Mouse (Mus musculus): ENCODE data around the gene Mpzl1.

The Mpzl1 gene

DNA sequence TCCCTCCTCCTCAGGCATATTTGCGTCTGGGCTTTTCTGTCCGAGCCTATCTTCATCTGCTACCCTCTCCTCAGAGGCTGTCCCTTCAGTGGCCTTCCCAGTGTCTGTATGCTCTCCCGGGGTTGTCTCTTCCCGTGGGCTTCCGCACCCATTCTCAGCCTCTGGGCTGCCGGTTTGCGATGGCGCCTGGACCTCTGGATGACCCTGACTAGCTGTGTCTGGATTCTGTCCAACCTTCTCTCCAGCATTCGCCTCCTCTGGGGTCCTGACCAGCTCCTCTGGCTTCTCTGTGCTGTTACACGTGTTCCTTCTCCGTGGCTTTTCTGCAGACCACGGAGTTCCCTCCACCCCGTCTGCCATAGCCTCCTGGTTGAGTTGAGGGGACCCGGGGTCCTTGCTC, 21.1 kb upstream of the Mpzl1 start:
- DNase-seq (ENCODE audit: low spot score in 2 of 2): no peak

DNA sequence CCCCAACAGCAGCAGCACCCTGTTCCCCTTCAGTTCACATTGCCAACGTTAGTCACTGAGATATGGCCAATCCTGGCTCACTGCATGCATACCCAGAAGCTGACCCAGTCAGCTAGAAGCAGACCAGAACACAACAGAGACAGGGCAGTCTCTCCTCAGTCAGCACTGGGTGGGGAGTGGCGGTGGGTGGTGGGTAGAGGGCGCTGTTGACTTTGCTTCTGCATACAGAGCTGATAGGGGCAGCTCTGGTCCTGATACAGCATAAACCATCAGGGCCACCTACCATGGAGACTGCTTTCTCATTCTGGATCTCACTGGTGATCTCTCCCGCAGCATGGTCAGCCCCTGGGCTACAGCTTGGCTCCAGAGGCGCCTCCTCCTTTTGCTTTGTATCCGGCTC, 20.7 kb upstream of the Mpzl1 start:
- no peak for DNase-seq (ENCODE audit: low spot score in 2 of 2)

DNA sequence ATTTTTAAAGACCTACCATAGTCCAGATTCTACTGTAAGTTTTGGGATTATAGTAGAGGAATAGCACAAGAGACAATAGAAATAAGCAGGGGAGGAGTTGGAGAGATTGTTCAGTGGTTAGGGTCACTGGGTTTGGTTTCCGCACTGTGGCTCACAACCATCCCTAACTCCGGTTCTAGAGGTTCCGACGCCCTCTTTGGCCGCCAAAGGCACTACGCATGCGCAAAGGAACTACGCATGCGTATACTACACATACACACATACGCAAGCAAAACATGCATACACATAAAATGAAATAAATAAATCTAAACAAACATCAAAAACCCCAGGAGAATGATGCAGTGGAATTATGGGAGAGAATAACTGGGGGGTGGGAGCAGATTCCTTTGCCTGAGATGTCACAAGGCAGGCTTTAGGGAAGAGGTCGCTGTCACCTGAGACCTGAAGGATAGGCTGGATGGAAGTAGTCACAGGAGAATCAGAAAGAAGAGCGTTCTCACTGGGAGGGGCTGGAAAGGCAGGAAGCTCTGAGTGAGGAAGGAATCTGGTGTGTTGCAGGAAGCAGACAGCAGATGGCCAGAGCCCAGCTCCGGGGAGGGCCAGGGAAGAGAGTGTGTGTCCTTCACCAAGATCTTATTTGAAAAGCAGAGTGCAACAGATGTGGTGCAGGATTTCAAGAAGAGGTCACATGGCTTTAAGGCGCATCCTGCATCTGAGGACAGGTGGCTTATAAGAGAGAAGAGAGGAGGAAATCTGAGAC, 19.0 kb upstream of the Mpzl1 start:
- no peak for DNase-seq (ENCODE audit: low spot score in 2 of 2)

DNA sequence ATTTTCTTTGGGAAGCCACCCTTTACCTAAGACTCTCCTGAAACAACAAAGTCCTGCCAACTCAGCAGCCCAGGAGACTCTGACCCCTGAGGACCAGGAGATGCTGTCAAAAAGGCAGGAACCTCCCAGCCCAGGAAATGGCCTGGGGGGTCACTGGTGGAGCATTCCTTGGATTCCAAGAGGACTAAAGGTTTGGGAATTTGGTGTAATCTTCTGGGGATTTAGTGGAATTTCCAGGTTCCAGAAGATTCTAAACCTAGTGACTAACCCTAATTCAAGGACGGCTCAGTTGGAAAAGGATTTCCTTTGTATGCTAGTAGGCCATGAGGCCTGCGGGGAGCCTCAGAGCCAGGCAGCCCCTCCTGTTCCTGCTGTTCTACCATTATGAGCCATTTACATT, 18.2 kb upstream of the Mpzl1 start:
- no peak for DNase-seq (ENCODE audit: low spot score in 2 of 2)

DNA sequence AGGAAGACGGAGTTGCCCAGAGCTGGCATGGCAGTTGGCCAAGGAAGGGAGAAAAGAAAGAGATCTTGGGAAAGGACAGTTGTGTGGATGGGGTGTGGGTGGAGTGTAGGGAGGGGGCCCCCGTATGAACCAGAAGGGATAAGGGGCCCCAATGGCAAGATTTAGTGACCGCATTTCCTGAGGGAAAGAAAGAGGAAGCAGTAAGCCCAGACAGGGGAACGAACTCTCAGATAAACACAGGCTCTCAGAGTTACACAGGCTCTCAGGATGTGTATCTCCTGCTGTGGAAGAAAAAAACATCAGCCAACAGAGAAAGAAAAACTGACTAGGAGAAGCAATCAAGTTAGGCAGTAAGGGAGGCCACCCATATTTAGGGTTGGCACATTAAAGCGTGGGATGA, 16.8 kb upstream of the Mpzl1 start:
- no peak for DNase-seq (ENCODE audit: low spot score in 2 of 2)

DNA sequence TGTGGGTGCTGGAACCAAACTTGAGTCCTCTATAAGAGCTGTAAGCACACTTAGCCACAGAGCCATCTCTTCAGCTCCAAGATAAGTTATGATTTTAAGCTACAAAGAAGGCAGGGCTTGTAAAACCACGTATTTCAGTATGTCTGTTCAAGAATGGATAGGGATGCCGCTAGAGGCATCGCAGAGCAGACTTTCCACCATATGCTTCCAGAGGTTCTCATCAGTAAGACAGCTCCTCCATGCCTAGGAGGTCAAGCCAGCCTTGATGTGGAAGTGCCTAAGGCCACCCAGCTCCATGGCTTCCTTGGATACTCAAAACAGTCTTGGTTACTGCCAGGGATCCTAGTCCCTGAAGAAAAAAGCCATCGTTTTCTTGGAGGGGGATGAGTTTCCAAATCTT, 10.8 kb upstream of the Mpzl1 start:
- no peak for DNase-seq (ENCODE audit: low spot score in 2 of 2)

DNA sequence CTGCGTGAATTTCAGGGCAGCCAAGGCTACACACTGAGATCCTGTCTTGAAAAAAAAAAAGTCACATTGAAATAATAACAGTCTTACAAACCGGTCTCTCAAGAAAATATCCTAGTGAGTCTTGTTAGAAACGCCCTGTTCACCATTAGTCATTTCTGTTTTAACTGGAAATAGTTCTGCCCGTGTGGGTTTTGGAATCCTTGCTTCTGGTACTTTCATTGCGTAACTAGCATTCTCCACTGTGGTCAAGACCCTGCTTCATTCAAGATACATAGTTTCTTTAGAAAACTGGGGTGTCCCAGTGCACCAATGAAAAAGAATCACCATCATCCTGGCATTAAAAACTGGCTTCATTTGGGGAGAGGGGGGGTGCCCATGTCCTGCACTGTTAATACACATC, 9.4 kb upstream of the Mpzl1 start:
- no peak for DNase-seq (ENCODE audit: low spot score in 2 of 2)

DNA sequence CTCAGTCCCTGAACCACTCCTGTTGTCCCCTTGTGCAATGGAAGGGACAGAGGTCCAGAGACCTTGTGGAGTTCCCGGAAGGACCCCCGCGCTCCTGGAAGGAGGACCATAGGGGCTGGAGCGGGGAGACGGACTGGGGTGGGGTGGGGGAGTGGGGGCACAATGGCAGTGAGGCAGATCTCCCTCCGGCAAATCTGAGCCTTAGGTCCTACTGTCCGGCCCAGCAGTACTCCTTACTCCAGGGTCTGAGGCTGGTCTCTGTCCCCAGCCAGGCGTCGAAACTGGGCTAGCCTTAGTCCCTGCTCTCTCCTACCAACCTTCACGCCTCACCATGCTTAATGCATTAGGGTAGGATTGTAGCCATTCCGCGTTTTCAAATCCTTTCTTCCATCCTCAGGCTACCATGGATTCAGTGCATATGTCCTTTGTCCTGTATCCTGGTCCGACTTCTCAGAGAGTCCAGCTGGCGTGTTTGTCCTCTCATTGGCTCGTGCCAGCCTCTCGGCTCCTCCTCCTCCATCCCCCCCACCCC, 8.5 kb upstream of the Mpzl1 start:
- peak in 1 of 2 experiments; percentile 13 for DNase-seq (ENCODE audit: low spot score in 2 of 2)

DNA sequence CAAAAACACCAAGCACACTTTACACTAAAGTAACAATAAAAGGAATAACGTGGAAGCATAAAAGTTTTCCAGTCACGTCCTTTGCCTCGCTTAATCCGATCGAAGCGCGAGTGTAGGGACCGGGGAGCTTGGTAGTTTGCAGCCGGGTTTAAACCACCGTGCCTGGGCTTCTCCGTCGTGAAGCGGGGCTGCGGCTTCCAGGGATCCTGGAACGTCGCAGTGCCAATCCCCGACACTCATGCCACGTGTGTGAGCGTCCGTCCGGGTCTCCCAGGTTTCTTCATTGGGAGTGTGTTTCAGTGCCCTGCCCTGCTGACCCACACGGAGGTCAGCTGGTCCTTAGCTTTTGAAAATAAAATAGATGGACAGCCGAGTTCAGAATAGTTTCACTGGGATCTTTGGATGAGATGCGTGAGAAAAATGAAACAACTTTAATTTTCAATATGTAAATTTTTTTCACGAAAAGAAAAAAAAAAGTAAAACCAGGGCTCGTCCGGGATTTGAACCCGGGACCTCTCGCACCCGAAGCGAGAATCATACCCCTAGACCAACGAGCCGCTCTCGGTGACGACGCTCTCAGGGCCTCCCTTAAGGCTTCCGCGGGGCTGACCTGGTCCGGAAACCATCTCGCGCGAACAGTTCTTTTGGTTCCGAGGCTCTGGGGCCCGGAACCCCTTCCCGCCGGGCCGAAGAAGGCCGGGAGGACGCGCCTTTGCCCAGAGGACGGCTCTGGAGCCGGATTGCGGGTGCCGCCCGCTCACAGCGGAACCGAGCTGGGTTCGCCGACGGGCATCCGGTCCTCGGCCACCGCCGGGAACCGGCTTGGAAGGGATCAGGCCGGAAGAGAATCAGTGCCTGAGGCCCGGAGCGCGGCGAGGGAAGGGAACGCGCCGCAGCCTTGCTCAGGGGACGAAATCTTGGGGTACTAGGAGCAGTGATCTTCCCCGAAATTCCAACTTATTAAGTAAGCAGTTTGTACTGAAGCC, 7.7 kb upstream of the Mpzl1 start:
- DNase-seq (ENCODE audit: low spot score in 2 of 2): peak; percentile 90 to 96

DNA sequence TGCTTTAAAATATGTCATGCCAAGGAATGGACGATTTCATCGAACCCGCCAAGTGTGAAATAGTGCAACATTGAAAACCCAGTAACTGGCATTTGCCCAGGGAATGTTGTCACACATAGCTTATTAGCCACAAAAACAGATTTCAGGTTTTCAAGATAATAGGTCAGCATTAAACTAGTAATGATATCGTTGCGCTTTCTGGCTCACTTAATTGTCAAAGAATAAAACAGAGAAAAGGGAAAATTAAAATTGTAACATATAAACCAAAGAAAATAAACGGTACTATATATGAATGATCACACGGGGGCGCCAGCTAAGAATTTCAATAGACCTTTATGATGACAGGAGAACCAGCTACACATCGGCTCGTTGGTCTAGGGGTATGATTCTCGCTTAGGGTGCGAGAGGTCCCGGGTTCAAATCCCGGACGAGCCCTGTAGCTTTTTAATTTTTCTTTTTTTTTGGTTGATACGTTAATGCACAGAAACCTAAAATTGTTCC, 7.0 kb upstream of the Mpzl1 start:
- peak; percentile 53 to 69 for DNase-seq (ENCODE audit: low spot score in 2 of 2)

DNA sequence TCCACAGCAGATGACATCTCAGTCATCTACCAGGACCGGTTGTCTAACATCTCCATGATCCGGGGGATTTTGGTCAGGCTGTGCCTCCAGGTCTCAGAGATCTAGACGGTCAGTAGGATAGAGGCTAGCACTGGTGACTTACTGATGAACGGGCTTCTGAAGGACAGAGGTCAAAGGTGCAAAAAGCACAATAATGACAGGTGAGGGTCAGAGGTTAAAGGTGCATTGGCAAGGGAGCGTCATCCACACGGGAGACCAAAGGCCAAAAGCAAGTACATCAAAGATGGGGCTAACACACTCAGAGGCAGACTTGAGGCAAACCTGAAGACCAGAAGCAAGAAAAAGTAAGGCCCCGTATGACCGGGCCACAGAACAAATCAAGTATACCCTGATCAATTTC, 2.0 kb upstream of the Mpzl1 start:
- no peak for DNase-seq (ENCODE audit: low spot score in 2 of 2)

DNA sequence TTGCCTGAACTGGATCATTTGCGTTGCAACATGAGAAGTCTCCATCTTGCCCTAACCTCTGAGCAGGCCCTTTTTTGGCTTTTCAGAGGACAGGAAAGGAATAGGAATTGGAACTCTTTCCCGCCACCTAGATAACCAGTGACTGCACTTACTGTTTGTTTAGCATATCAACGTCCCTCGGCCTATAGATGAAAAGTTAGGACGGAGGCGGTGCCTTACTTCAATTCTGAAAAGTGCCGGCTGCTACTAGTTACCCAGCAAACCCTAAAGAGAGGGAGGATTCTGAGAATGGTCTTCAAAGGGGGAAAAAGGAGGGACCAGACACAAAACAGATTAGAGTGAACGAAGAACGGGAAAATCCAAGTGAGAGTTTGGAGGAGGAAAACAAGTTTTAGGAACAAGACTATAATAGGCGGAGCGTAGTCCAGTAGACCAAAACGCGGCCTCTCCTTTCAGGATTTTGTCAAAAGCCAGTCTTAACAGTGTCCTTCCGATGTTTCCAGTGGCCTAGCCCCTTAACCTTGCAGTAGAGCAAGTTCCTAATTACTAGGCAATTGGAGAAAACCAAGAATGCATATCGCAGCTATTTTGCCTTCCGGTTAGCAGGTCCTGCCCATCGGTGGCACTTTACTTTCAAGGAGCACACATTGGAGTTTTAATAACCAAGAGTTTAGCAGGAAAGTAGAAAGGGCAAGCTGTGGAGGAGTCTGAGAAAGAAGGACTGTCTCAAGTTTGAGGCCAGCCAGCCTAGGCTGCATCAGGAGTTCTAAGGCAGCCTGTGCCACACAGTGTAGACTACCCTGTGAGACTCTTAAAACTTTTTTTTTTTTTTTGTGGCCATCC, 938 bp upstream of the Mpzl1 start:
- no peak for DNase-seq (ENCODE audit: low spot score in 2 of 2)

DNA sequence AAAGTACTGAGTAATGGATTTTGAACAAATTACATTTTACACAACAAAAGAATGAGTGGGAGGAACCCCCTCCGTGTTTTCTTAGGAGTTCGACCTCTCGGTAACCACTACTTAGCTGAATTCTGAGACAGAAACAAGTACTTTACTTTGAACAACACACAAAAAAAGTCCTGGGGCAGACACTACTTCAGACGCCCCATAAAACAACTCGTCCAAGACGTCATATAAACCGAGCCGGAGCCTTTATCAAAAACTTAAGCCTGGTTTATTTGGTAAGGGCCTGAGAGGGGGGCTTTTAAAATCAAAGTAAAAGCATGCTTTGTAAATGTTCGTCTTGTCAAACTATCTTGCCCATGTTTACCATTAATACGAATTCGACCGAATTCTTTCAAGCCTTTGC, 993 bp downstream of the Mpzl1 start:
- no peak for DNase-seq (ENCODE audit: low spot score in 2 of 2)

DNA sequence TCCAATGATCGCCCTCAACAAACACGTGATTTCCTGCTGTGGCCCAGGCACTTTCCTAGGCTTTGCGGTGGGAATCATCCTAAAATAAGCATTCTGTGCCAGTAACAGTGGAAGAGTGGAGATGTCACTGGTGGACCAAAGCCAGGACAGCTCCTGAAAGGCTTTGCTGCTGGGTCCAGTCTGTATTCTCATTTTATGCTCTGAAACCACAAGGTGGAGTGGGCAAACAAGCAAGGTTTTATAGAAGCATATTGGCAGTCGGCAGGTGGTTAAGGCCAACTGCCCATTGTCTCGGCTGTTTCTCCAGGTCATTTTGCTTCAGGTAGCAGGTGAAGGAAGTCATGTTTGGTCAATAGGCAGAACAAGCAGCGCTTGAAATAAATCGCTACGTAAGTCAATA, 3.2 kb downstream of the Mpzl1 start:
- DNase-seq (ENCODE audit: low spot score in 2 of 2): no peak

DNA sequence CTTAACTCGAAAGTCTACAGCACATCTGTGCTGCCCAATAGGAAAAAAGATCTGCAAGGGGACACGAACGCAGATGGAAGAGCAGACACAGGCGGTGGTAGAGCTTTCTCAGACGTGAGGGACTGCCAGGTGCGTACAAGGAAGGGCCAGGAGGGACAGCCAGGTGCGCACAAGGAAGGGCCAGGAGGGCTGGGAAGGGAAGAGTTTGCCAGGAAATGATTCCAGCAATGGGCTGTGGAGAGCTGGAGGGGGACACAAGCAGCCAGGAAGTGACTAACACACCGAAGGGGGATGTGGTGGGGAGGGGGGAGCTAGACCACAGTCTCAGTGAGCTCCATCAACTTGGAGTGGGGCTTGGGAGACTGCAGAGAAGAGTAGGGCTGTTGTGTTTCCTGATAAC, 4.4 kb downstream of the Mpzl1 start:
- DNase-seq (ENCODE audit: low spot score in 2 of 2): no peak

DNA sequence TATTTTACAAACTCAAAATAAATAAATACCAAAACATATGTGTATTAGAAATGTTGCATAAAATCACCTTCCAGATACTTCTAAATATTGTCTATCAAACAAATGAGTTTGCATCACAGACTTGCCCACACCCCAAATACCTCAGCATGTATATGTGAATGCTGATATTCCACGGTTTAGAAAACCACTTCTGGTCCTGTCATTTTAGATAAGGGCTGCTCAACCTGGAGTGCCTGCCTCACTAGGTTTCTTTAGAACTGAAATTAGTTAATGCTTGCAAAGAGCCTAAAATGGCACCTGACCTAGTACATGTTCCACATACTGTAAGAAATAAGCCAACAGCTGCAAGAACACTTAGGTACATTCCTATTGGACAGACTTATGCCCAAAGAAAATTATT, 5.7 kb downstream of the Mpzl1 start:
- DNase-seq (ENCODE audit: low spot score in 2 of 2): no peak

DNA sequence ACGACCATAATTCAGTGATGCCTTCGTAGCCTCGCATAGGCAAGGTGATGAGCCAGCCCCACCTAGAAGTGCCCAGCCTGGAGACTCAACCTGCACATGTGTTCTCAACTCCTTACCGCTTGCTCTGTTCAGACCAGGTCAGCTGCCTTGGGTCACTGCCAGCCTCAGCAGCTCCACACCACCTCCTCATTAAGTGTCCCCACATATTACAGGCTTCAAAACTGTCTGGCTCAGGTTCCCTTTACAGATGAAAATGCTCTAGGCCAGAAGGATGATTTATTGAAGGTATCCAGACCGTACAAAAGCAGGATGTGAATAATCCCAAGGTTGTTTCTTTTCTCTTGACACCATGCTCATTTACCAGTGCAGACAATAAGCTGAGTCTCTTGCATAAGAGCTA, 8.4 kb downstream of the Mpzl1 start:
- no peak for DNase-seq (ENCODE audit: low spot score in 2 of 2)

DNA sequence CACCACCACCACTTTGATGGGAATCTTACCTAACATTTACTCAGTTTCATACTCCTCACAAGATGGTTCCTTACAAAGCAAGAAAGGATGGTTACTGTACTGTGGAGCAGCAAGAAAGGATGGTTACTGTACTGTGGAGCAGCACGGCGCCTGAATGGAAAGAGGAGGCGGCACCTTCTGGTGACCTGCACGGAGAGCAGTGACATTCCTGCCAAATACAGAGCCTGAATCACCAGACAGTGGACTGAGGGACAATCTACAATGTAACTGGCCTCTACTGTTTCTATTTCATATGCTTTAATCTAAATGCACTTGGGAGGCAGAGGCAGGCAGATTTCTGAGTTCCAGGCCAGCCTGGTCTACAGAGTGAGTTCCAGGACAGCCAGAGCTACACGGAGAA, 9.3 kb downstream of the Mpzl1 start:
- no peak for DNase-seq (ENCODE audit: low spot score in 2 of 2)

DNA sequence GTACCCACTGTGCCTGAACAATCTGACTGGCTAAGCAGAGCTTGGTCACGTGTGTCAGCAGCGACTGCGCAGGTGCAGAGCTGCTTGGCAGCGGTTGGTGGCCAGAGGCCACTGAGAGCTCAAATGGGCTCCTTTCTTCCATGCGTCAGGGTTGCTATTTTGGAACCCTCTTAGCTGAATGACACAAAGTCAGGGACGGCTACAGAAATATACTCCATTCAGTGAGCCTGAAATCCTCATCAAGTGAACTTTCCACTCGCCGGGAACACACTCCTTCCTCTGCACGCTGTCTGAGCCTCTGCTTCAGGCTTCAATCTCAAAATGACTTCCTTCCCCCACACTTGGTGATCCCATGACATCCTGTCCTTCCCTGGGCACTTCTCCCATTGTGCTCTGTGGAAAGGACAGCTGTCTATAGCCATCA, 16.1 kb downstream of the Mpzl1 start:
- DNase-seq (ENCODE audit: low spot score in 2 of 2): no peak

DNA sequence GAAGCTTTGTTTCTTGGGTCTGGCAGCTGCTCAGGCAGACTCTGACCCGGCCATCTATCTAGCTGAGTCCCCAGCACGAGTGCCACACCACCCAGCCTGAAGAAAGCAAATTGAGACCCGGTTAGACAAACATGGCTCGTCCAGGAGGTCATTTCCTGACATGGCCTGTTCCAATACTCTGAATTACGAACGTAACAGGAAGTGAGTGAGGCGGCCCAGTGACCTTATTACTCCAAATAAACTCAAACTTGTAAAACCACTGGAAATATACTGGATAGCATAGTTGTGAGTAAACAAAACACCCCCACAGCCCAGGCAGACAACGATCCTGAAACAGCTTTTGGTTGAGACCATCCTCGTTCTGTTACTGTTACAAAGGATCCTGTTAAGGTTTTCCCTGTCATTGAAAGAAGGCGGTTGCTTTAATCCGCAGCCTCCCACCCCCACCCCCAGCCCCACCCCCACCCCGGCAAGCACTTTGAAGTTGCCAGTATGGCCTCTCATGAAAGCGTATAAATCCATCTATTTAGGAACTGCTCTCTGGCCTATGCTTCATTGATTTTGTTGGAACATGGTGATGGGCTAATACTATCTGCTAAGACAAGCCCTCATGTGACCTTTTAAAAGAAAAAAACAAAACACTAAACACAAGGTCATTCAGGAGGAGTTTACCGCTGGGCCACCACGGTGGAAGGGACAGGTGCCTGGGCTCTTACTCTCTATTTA, 17.0 kb downstream of the Mpzl1 start:
- DNase-seq (ENCODE audit: low spot score in 2 of 2): no peak

DNA sequence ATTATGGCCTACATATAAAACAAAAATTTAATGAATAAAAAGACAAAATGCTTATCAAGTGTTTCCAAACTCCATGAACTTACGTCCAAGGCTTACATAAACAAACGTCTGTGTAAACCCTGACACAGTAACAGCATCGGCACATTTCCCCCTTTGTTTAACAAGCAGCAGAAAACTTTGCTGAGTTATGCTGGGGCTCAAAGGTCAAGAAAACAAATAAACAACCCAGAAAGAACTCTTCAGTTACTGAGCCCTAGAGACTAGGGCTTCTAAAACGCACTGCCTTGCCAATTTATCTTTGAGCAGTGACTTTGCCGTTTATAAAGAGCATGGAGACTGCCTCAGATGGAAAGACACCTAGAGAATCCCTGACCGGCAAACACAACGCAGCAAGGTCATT, 17.7 kb downstream of the Mpzl1 start:
- no peak for DNase-seq (ENCODE audit: low spot score in 2 of 2)
